Mouse (Mus musculus): ENCODE results near the gene Hapln2.

The Hapln2 gene

DNA sequence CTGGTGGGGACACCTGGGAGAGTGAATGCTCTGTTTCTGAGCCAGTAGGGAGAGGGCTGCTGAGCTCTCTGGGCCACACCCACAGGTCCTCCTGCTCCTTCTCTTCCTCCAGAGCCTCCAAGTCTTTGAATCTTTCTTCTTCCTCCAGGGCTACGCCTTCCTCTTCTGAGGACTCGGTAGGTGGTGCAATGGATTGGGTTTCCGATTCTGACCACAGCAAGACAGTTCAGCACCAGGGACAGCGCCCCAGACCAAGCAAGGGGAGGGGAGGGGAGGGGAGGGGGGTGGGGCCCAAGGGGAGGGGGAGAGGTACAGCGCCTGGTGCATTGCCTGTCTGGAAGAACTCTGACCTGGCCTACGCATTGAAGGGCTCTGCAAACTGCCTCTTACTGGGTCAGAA, 33.9 kb downstream of the Hapln2 start:
- ChIA-PET CTCF (interaction anchor here in 3 of 4 experiments (0.8 to 2.6 kb wide), 8 partner anchors 23 to 183 kb away, joined by 3 to 14 read pairs (median 4); partner anchors contain the start of gene Nes (in 1 of the 3)), POLR2A (interaction anchor here in 3 of 4 experiments (0.6 to 6.0 kb wide), 9 partner anchors 23 to 915 kb away, joined by 3 to 35 read pairs (median 4); partner anchors contain the start of genes Nes (in 2 of the 3) and Prcc (in 1 of the 3))

DNA sequence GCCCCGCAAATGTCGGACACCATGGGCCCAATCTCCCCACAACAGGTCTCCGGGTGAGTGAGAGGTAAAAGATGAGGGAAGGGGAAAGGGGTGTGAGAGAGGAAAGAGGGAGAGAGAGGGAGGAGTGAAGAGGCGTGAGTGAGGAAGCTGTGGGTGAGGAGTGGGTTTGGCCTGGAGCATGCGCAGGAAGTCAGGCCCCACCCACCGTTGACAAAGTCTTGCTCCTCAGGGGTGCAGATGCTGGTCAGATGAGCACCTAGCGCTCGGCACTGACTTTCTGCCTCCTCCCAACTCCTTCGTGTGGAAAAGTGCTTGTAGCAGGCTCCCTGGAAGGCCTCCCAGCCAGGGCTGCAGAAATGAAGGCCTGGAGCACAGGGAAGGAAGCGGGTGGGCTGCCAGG, 37.4 kb downstream of the Hapln2 start:
- POLR2A ChIA-PET: interaction anchor here in 3 of 4 experiments (0.7 to 9.1 kb wide), 4 partner anchors 10 to 670 kb away, joined by 3 to 148 read pairs (median 5); partner anchors contain the start of genes Bcan (in 1 of the 3) and Nes (in 1 of the 3)
- CTCF ChIA-PET: interaction anchor here (0.6 to 1.8 kb wide), 11 partner anchors 10 to 1472 kb away, joined by 3 to 11 read pairs (median 4); partner anchors contain the start of gene Bcan (in 1 of the 4)

- ChIA-PET POLR2A (interaction anchor here (0.6 to 9.1 kb wide), 23 partner anchors 9 to 1085 kb away, joined by 3 to 148 read pairs (median 6); partner anchors contain the start of genes Nes (in 4 of the 4), Hdgf (in 1 of the 4), Iqgap3 (in 1 of the 4) and Isg20l2 (in 1 of the 4)), CTCF (interaction anchor here (0.6 to 9.6 kb wide), 50 partner anchors 9 to 255 kb away, joined by 3 to 445 read pairs (median 10); partner anchors contain the start of genes Nes (in 4 of the 4), Bcan (in 1 of the 4), Hdgf (in 1 of the 4) and Insrr (in 1 of the 4))
Observed at GRCm38 (mm10) chr3:87988068-87988467, 39.3 kb downstream of the Hapln2 start.

DNA sequence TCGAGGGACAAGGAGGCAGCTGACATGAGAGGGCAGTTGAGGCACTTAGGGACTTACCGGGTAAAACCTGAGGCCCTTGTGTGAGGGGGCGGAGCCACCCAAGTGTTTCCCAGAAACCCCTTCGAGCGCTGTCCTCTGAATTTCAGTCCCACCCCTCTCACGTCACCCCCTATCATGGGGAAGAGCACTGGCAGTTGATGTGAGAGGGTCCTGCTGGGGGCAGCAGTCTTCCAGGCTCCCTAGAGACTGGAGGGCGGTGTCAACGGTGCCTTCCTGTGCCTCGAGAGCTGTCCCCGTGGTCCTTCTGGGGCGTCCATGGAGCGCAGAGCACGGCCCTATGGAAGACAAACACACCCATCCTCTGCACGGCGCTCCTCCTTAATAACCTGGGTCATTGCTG, 39.8 kb downstream of the Hapln2 start:
- ChIA-PET POLR2A (interaction anchor here (0.9 to 9.1 kb wide), 31 partner anchors 9 to 154 kb away, joined by 3 to 148 read pairs (median 6); partner anchors contain the start of genes Nes (in 4 of the 4), Iqgap3 (in 2 of the 4), Hdgf (in 1 of the 4) and Isg20l2 (in 1 of the 4)), CTCF (interaction anchor here (0.5 to 9.6 kb wide), 109 partner anchors 9 to 654 kb away, joined by 3 to 445 read pairs (median 6); partner anchors contain the start of genes Nes (in 4 of the 4), Bcan (in 3 of the 4), Prcc (in 3 of the 4) and Crabp2 (in 2 of the 4))

- ChIA-PET POLR2A (interaction anchor here (0.5 to 9.1 kb wide), 41 partner anchors 8 to 349 kb away, joined by 3 to 148 read pairs (median 5); partner anchors contain the start of genes Nes (in 4 of the 4), Bcan (in 2 of the 4), Isg20l2 (in 2 of the 4) and Rrnad1 (in 2 of the 4)), CTCF (interaction anchor here (0.5 to 9.6 kb wide), 157 partner anchors 8 to 1117 kb away, joined by 3 to 445 read pairs (median 5); partner anchors contain the start of genes Bcan (in 4 of the 4), Nes (in 4 of the 4), Prcc (in 4 of the 4) and Iqgap3 (in 3 of the 4))
Observed at GRCm38 (mm10) chr3:87986868-87987267, 40.5 kb downstream of the Hapln2 start.

DNA sequence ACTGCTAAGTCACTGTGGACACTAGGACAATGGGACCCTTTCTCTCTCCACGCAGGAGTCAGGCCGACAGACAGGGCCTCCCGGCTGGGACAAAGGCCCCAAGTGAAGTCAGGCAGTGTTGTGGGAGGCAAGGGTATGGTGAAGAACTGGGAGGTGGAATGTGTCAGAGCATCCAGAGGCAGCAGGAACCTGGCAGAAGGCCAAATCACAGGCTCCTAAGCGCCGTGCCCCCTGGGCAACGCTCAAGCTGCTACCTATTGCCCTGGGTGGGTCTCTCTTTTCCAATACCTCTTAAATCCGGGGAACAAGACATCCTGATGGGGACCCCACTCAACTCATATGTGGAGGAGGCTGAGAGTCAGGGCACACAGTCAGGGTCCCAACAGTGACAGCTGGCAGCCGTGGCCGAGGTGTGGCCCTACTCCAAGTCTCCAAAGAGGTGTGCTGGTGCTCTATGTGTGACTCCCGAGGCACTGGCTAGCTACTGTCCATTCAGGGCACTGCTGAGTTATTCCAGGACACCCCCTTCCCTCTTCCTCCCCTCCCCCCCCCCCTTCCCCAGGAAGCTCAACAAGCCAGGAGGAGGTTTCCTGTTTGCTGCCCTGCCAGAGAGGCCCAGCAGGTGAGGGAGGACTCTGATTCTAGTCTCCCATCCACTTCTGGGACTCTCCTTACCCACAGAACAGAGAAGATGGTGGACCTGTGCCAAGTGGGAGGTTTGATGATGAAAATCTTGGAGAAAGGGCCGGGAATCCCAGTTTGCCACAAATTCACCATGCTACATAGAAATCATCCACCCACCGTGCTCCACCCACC, 41.7 kb downstream of the Hapln2 start:
- CTCF ChIA-PET: interaction anchor here (0.6 to 9.6 kb wide), 15 partner anchors 12 to 608 kb away, joined by 3 to 445 read pairs (median 22); partner anchors contain the start of genes Nes (in 3 of the 4), Hapln2 (in 1 of the 4) and Ntrk1 (in 1 of the 4)
- POLR2A ChIA-PET: interaction anchor here in 3 of 4 experiments (0.6 to 9.1 kb wide), 7 partner anchors 11 to 189 kb away, joined by 3 to 148 read pairs (median 36); partner anchors contain the start of genes Nes (in 3 of the 3) and Insrr (in 1 of the 3)

GRCm38 (mm10) chr3:87984094-87984493, 43.3 kb downstream of the Hapln2 start:
- POLR2A ChIA-PET: interaction anchor here in 2 of 4 experiments (1.0 to 9.1 kb wide), 7 partner anchors 10 to 47 kb away, joined by 3 to 148 read pairs (median 7); partner anchors contain the start of gene Nes (in 2 of the 2)
- CTCF ChIA-PET: interaction anchor here in 3 of 4 experiments (1.5 to 9.6 kb wide), 7 partner anchors 12 to 145 kb away, joined by 4 to 445 read pairs (median 143); partner anchors contain the start of gene Nes (in 3 of the 3)

- ChIA-PET POLR2A (interaction anchor here in 2 of 4 experiments (0.6 to 9.1 kb wide), 8 partner anchors 10 to 47 kb away, joined by 3 to 148 read pairs (median 6); partner anchors contain the start of gene Nes (in 2 of the 2)), CTCF (interaction anchor here in 3 of 4 experiments (0.5 to 9.6 kb wide), 8 partner anchors 12 to 197 kb away, joined by 4 to 445 read pairs (median 75); partner anchors contain the start of gene Nes (in 3 of the 3))
Observed at GRCm38 (mm10) chr3:87983627-87984026, 43.8 kb downstream of the Hapln2 start.

DNA sequence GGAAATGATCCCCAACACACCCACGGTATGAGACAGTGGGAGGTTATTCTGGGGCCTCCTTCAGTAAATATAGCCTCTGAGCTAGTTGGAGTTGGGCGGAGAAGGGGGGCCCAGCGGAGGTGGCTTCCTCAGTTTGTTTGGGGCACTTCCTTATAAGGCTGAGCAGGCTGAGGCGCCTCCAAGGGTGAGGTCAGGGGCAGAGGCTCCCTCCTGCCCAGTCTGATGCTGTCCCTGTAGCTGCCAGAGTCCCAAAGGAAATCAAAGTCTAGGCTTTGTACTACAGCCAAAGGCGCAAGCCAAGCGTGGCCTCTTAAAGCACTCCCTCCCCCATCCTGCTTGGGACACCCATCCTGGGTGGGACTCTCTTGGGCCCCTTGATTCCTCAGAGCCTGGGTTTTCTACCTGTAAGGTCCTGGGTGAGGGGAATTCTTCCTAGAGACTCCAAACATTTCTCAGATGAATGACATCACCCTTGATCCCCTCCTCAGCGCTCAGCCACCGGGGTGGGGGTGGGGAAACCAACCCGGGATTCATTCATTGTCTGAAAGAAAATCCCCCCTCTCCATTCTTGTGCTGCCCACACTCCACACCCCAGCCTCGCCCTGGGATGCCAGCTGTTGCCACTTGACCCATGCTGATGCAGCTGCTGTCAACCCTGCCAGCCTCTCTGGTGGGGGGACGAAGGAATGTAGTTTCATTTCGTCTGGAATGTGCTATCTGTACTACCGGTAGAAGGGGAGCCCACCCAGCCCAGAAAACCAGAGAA, 44.4 kb downstream of the Hapln2 start:
- ChIA-PET POLR2A (interaction anchor here in 3 of 4 experiments (0.5 to 9.1 kb wide), 14 partner anchors 9 to 1312 kb away, joined by 3 to 148 read pairs (median 4); partner anchors contain the start of gene Nes (in 3 of the 3)), CTCF (interaction anchor here in 3 of 4 experiments (0.5 to 9.6 kb wide), 8 partner anchors 11 to 198 kb away, joined by 3 to 445 read pairs (median 75); partner anchors contain the start of gene Nes (in 3 of the 3))

DNA sequence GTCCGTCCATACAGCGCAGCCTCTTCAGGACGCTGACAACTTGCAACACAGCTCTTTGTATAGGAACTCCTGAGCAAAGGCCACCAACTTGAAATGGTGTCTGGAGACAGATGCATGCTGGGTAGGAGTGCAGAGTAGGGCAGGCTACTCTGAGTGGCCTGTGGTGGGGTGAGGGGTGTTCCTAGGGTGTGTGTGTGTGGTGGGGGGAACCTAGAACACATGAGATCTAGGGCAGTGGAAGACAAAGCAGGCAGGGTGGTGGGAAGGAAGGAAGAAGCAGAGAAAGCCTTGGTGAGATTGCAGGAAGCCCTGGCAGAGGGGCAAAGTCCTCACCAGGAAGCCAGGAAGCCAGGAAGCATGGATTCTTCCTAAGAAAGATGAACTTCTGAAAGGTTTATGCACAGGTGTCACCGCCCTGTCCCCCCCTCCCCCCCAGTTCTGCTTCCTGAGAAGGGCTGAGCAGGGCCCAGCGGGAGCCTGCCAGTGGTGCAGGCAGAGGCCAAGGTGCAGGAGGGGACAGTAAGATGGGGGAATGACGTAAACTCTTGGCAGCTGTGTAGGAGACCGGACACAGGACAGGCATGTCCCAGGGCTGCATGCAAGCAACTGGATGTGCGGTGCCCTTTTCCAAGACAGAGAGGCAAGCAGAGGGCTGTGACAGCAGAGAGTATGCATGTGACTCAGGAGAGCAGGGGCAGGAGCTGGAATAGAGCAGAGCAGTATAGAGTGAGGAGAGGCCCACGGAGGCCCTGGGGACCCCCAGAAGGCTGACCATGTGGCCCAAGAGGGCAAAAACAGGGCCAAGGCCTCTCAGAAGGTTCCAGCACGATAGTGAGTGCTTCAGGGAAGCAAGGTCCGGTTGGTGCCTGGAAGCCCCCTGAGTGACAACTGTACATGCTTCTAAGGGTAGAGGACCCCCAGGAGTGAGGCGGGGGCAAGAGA, 45.2 kb downstream of the Hapln2 start:
- ChIA-PET CTCF (interaction anchor here in 3 of 4 experiments (1.0 to 9.6 kb wide), 5 partner anchors 10 to 31 kb away, joined by 3 to 445 read pairs (median 208); partner anchors contain the start of gene Nes (in 3 of the 3)), POLR2A (interaction anchor here in 3 of 4 experiments (1.2 to 9.1 kb wide), 6 partner anchors 8 to 46 kb away, joined by 3 to 148 read pairs (median 13); partner anchors contain the start of gene Nes (in 3 of the 3))

DNA sequence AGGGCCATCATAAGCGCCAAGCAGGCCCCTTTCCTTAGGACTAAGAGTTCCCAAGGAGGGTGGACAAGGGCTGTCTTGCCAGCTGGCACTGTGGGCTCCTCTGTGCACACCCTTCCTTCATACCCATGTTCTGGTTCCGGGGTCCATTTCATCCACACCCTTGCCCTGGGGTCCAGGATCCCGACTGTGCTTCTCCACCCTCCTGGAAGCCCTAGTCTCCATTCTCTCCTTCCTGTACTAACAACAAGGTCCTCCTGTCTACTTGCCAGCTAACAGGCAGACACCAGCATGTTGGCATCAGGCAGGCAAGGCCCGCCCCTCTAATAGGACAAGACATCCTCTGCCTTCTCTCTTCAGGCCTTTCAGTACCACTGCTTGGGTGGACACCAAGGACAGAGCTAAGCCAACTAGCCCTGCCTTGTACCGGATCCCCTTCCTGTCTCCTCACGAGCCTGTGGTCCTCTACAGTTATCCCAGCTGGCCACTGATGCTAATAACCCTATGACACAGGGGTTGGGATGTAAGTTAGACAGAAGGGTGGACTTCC, 46.1 kb downstream of the Hapln2 start:
- CTCF ChIA-PET: interaction anchor here in 3 of 4 experiments (1.1 to 9.6 kb wide), 4 partner anchors 9 to 147 kb away, joined by 3 to 445 read pairs (median 126); partner anchors contain the start of gene Nes (in 3 of the 3)

DNA sequence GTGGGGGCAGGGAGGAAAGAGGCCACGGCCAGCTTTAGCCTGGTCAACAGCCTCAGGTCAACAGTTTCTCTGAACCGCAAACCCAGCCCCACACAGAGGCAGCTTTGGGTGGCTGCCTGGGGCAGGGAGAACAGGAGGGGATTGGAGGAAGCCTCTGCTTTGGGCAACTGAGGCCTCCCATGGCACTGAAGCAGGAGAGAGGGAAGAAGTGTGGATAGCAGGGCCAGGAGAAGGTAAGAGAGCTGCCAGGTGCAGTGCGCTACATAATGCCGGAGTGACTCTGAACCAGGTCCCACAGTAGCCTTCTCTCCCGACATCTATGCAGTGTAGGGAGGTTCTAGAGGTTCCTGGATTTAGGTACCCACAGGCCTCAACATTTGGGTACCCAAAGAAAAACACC, 46.7 kb downstream of the Hapln2 start:
- CTCF ChIA-PET: interaction anchor here in 3 of 4 experiments (1.1 to 9.6 kb wide), 6 partner anchors 10 to 146 kb away, joined by 3 to 242 read pairs (median 9); partner anchors contain the start of gene Nes (in 3 of the 3)
- POLR2A ChIA-PET: interaction anchor here in 3 of 4 experiments (0.6 to 3.7 kb wide), 9 partner anchors 10 to 152 kb away, joined by 3 to 28 read pairs (median 3); partner anchors contain the start of genes Nes (in 3 of the 3) and Prcc (in 1 of the 3)

More for the DNA sequence above, 46.1 kb downstream of the Hapln2 start:
- POLR2A ChIA-PET: interaction anchor here in 3 of 4 experiments (0.9 to 9.1 kb wide), 8 partner anchors 9 to 96 kb away, joined by 3 to 148 read pairs (median 12); partner anchors contain the start of genes Nes (in 3 of the 3) and Prcc (in 1 of the 3)

- ChIA-PET CTCF (interaction anchor here in 3 of 4 experiments (0.9 to 9.6 kb wide), 7 partner anchors 9 to 146 kb away, joined by 3 to 242 read pairs (median 9); partner anchors contain the start of gene Nes (in 3 of the 3)), POLR2A (interaction anchor here in 3 of 4 experiments (0.6 to 3.7 kb wide), 9 partner anchors 9 to 151 kb away, joined by 3 to 28 read pairs (median 4); partner anchors contain the start of genes Nes (in 3 of the 3) and Prcc (in 1 of the 3))
Observed at GRCm38 (mm10) chr3:87980085-87980484, 47.3 kb downstream of the Hapln2 start.

- POLR2A ChIA-PET: interaction anchor here in 3 of 4 experiments (0.6 to 3.7 kb wide), 8 partner anchors 7 to 151 kb away, joined by 3 to 28 read pairs (median 4); partner anchors contain the start of genes Nes (in 3 of the 3) and Prcc (in 1 of the 3)
Observed at GRCm38 (mm10) chr3:87979493-87979892, 47.9 kb downstream of the Hapln2 start.

More at GRCm38 (mm10) chr3:87979493-87979892, 47.9 kb downstream of the Hapln2 start:
- CTCF ChIA-PET: interaction anchor here in 3 of 4 experiments (0.9 to 3.3 kb wide), 5 partner anchors 9 to 31 kb away, joined by 3 to 14 read pairs (median 9); partner anchors contain the start of gene Nes (in 2 of the 3)
